Mouse (Mus musculus) liver, embryonic 14.5 days (tissue): ENCODE measurements around the gene Itgb7. TPM values are rescaled to one million over a fixed set of nuclear protein-coding genes. Genes with fewer than 3 reads are reported as not detected.

Experiments
- ATAC-seq: fragments of 200-750 bp; cut with Nextera tagmentation; 2 replicates; pipeline ENCODE4 v1.8.0; 2017; ENCODE audit warnings: moderate number of reproducible peaks, mild to moderate bottlenecking, moderate library complexity; ENCODE audit not compliant: insufficient read depth
- DNase-seq, 3 experiments: peaks; one replicate each; pipeline ENCODE4 v3.0.0-alpha.2; 2012 to 2013; ENCODE audit warnings: low read depth in 3 of 3, low spot score in 3 of 3
- H3K27ac ChIP-seq: fragments of 300-500 bp; sonication (generic); 2 replicates; pipeline ENCODE4 v1.5.1; 2014; ENCODE audit warnings: moderate library complexity, mild to moderate bottlenecking, control low read depth, inconsistent platforms
- H3K27me3 ChIP-seq: fragments of 300-500 bp; sonication (generic); 2 replicates; pipeline ENCODE4 v1.6.1; 2014; ENCODE audit warnings: mild to moderate bottlenecking, low read length, moderate library complexity; ENCODE audit not compliant: control insufficient read depth, insufficient read depth
- H3K36me3 ChIP-seq: fragments of 300-500 bp; sonication (generic); replicated peaks from 2 replicates; pipeline ENCODE4 v1.6.1; 2014; ENCODE audit warnings: low read depth; ENCODE audit not compliant: control insufficient read depth, insufficient read depth
- H3K4me1 ChIP-seq, 2 experiments: fragments of 200-500 bp in 1 of 2; fragments of 300-500 bp in 1 of 2; sonication (generic) in 1 of 2; replicated peaks; 2 replicates each; pipeline ENCODE4 v1.6.1; 2012 to 2014; ENCODE audit warnings: antibody characterized with exemption in 1 of 2, inconsistent platforms in 1 of 2, low read length in 1 of 2; ENCODE audit not compliant: control insufficient read depth in 2 of 2, insufficient read depth in 2 of 2
- H3K4me2 ChIP-seq: fragments of 300-500 bp; sonication (generic); 2 replicates; pipeline ENCODE4 v1.6.1; 2014; ENCODE audit warnings: low read depth, mild to moderate bottlenecking, control low read depth, moderate library complexity
- H3K4me3 ChIP-seq, 2 experiments: fragments of 200-500 bp in 1 of 2; fragments of 300-500 bp in 1 of 2; sonication (generic) in 1 of 2; 2 replicates each; pipeline ENCODE4 v1.5.1; 2012 to 2014; ENCODE audit warnings: low read depth in 2 of 2, low read length in 2 of 2, mild to moderate bottlenecking in 2 of 2, control low read depth in 1 of 2, inconsistent platforms in 1 of 2, moderate library complexity in 1 of 2; ENCODE audit not compliant: insufficient read depth in 1 of 2
- H3K9ac ChIP-seq: fragments of 300-500 bp; sonication (generic); replicated peaks from 2 replicates; pipeline ENCODE4 v1.6.1; 2014; ENCODE audit warnings: mild to moderate bottlenecking, control low read depth, moderate library complexity
- H3K9me3 ChIP-seq: fragments of 300-500 bp; sonication (generic); 2 replicates; pipeline ENCODE4 v1.6.1; 2016; ENCODE audit warnings: low read length, mixed read lengths; ENCODE audit not compliant: control insufficient read depth
- CTCF ChIP-seq: IDR thresholded peaks from 2 replicates; pipeline ENCODE4 v1.5.1; 2016; ENCODE audit warnings: antibody characterized with exemption, low read depth, control low read depth
- EP300 ChIP-seq: IDR thresholded peaks from 2 replicates; pipeline ENCODE4 v1.6.1; 2016; ENCODE audit warnings: antibody characterized with exemption, low read depth
- WGBS: fragments of 180-500 bp; shearing (Covaris S2); extraction: QIAGEN DNeasy Blood & Tissue Kit; methylation state at CpG from one replicate; pipeline ENCODE4 v1.1.7; 2014; ENCODE audit not compliant: insufficient replicate concordance; 5-methylcytosine and 5-hydroxymethylcytosine counted together
- polyA plus RNA-seq, 2 experiments: library from polyadenylated mRNA; depleted of rRNA in 1 of 2; stranded (reverse) in 1 of 2; unstranded in 1 of 2; fragments of >200 nt; fragmentation: Nextera tagmentation in 1 of 2; extraction: Ambion mirVana in 1 of 2; gene quantifications; 2 replicates each; pipeline versions ENCODE4 v1.2.1 to v1.2.3; 2012 to 2014

The Itgb7 gene
- polyA plus RNA-seq, 2 experiments: 2.7 to 5.6 TPM

- H3K27me3 ChIP-seq: peaks cover 9% of the 10 kb centered on the region
- H3K9ac ChIP-seq: no peak overlapping the region
- H3K27ac ChIP-seq: no peak overlapping the region
- no peaks in the 10 kb centered on the region for H3K9me3 ChIP-seq
- DNase-seq: no peak
- no peak for ATAC-seq
- no peak overlapping the region for H3K4me2 ChIP-seq
- H3K36me3 ChIP-seq: no peaks in the 10 kb centered on the region
- H3K4me3 ChIP-seq: no peak overlapping the region
- peak; percentile 17; the same call in 1 of the 2 replicates for TF ChIP-seq CTCF
- no peak for TF ChIP-seq EP300
- peaks cover 2 to 3% of the 10 kb centered on the region in 2 experiments; a peak in 2 of 4 replicates for H3K4me1 ChIP-seq
- WGBS: 54% methylated on average over 6 of the region's 6 CpGs
Observed at GRCm38 (mm10) chr15:102273982-102274716, 42.4 kb upstream of the Itgb7 start.

GRCm38 (mm10) chr15:102271441-102271840 lies 39.7 kb upstream of the Itgb7 start:
- H3K4me2 ChIP-seq: no peak overlapping the region
- 25% methylated on average over 3 of the region's 3 CpGs for WGBS
- H3K4me1 ChIP-seq: no peaks in the 10 kb centered on the region
- peaks cover 9% of the 10 kb centered on the region for H3K27me3 ChIP-seq
- no peak for DNase-seq
- no peak overlapping the region for H3K4me3 ChIP-seq
- no peaks in the 10 kb centered on the region for H3K9me3 ChIP-seq
- H3K27ac ChIP-seq: no peak overlapping the region
- TF ChIP-seq CTCF (no peak), EP300 (no peak)
- H3K9ac ChIP-seq: no peak overlapping the region
- H3K36me3 ChIP-seq: no peaks in the 10 kb centered on the region
- ATAC-seq: no peak

DNA sequence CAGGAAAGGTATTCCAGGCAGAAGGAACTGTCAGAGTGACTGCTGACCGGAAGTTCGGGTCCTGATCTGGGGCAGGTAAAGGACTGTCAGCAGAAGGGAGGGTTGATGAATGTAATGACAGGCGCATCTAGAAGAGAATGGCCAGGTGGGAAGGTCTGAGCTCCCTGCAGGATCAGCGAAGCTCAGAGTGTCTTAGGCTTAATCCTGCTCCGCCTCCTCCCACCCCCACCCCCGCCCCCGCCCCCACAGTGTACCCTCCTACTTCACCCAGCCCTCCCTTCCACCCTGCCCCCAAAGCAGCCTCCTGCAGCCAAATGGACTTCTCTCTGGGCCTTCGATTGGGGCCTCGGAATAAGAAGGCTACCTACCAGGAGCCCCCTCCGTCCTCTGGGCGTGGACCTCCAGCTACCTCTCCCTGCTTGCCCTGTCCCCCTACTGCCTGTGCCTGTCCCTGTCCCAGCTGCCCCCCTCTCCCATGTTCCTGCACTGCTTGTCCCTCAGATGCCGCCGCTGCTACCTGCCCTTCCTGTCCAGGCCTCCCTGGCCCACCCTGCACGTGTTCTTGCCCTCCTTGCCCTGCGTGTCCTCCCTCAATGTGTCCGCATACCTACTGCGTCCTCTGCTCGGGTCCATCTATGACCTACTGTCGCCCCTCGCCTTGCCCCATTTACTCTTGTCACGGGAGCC lies 38.7 kb upstream of the Itgb7 start, which contains the start of gene Gm9918:
Gene Gm9918, plus strand, starts transcription at position 290 of the 687 bp plus-strand sequence.
- 25% methylated on average over 20 of the region's 21 CpGs for WGBS
- Histone ChIP-seq H3K36me3 (no peaks in the 10 kb centered on the region), H3K4me1 (no peaks in the 10 kb centered on the region), H3K9ac (no peak within 1 kb of the TSS), H3K9me3 (no peaks in the 10 kb centered on the region), H3K27me3 (peaks cover 9% of the 10 kb centered on the region), H3K27ac (no peak within 1 kb of the TSS), H3K4me3 (no peak within 1 kb of the TSS), H3K4me2 (peak within 1 kb of the TSS; percentile 24; the same call in 1 of the 2 replicates)
- DNase-seq (no peak), ATAC-seq (no peak)
- TF ChIP-seq EP300: no peak
- TF ChIP-seq CTCF: no peak

- no peak for ATAC-seq
- no peak overlapping the region for H3K4me2 ChIP-seq
- no peak overlapping the region for H3K9ac ChIP-seq
- no peaks in the 10 kb centered on the region for H3K9me3 ChIP-seq
- H3K27me3 ChIP-seq: peaks cover 4% of the 10 kb centered on the region
- peak; percentile 34; the same call in 1 of the 2 replicates for TF ChIP-seq CTCF
- TF ChIP-seq EP300: no peak
- H3K4me3 ChIP-seq: no peak overlapping the region
- H3K4me1 ChIP-seq: no peaks in the 10 kb centered on the region
- 67% methylated on average over 5 of the region's 5 CpGs for WGBS
- H3K27ac ChIP-seq: no peak overlapping the region
- H3K36me3 ChIP-seq: no peaks in the 10 kb centered on the region
- no peak for DNase-seq
Observed at GRCm38 (mm10) chr15:102265548-102265947, 33.8 kb upstream of the Itgb7 start.

DNA sequence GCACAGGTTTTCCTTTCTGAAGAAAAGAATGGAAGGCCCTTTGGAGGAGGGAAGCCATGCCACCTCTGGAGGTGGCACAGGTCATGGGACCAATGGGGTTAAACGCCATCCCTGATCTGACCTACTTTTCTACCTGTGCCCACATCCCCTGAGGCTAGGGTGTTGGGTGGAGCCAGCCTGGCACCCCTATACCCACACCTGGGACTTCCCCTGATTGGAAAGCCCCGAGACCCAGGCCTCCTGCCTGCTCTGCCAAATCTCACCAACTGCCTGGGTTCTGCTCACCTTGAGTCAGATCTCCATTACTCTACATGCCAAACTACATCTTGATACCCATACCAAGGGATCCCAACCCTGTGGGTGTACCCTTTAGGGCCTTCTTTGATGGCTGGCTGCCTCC lies 31.3 kb upstream of the Itgb7 start:
- no peak overlapping the region for H3K4me3 ChIP-seq
- TF ChIP-seq CTCF (no peak), EP300 (no peak)
- DNase-seq (no peak), ATAC-seq (no peak)
- 56% methylated on average over 2 of the region's 2 CpGs for WGBS
- H3K4me1 ChIP-seq: no peaks in the 10 kb centered on the region
- H3K9ac ChIP-seq: no peak overlapping the region
- no peak overlapping the region for H3K27ac ChIP-seq
- no peaks in the 10 kb centered on the region for H3K36me3 ChIP-seq
- no peak overlapping the region for H3K4me2 ChIP-seq
- H3K9me3 ChIP-seq: no peaks in the 10 kb centered on the region
- H3K27me3 ChIP-seq: peaks cover 17% of the 10 kb centered on the region
